Mouse (Mus musculus): ENCODE results near the gene Marco.

The Marco gene

GRCm38 (mm10) chr1:120441587-120441986, 63.2 kb downstream of the Marco start:
- no peak for DNase-seq (ENCODE audit: low spot score)

GRCm38 (mm10) chr1:120435591-120435990, 69.2 kb downstream of the Marco start:
- DNase-seq (ENCODE audit: low spot score) = no peak

- no peak for DNase-seq (ENCODE audit: low spot score)
Observed at GRCm38 (mm10) chr1:120430171-120430570, 74.7 kb downstream of the Marco start.

- no peak for DNase-seq (ENCODE audit: low spot score)
Observed at GRCm38 (mm10) chr1:120425587-120425986, 79.2 kb downstream of the Marco start.
